Mouse (Mus musculus) liver, adult 2 months (tissue): ENCODE data around the gene Gm28557.

Experiments used
- CTCF ChIP-seq: fragments of 200-500 bp; IDR thresholded peaks from 2 replicates; pipeline ENCODE4 v1.5.1; 2011; ENCODE audit warnings: low read depth, low read length, control low read depth
- POLR2A ChIP-seq: fragments of 200-500 bp; IDR thresholded peaks from 2 replicates; pipeline ENCODE4 v1.6.1; 2011; ENCODE audit warnings: low read length, control low read depth; ENCODE audit not compliant: insufficient read depth; ENCODE audit errors: extremely low read depth

- TF ChIP-seq CTCF (peak; percentile 73), POLR2A (no peak)
These were observed 410 bp upstream of the Gm28557 start for GRCm38 (mm10) chr13:67108821-67109206.
